Mouse (Mus musculus): ENCODE results near the gene Gm9507.

The Gm9507 gene

DNA sequence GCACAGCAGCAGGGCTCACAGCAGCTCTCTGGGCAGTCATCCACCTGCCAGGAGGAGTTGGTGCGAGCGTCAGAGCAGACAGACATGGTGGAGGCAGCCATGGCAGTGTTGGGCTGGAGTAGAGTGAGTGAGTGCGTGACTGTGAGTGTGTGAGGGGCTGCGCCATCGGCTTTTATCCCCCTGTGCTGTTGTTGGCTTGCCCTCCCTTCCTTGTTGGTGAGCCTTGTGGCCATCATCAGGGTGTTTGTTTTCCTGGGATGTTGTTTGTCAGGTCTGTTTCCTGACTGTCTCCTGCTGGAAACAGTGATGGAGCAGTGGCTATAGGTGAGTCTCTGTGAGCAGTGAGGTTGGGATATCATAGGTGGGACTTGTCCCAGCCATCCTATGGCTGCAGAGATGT is at the start of gene Gm9507:
TSS of gene Gm9507 (minus strand) at position 101 of the 400 bp plus-strand sequence.
- no peak for TF ChIP-seq GATA4 (IDR thresholded peaks at IDR 0.05; ENCODE audit: insufficient replicate concordance, low read length)

DNA sequence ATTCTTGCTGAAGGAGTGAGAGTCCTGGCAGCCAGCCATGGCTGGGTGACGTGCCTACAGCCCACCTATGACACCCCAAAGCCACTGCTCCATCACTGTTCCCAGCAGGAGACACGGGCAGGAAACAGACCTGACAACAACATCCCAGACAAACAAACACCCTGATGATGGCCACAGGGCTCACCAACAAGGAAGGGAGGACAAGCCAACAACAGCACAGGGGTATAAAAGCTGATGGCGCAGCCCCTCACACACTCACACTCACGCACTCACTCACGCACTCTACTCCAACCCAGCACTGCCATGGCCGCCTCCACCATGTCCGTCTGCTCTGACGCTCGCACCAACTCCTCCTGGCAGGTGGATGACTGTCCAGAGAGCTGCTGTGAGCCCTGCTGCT is 40.9 kb upstream of the Gm9507 start, which contains the start of gene Gm10318:
TSS of gene Gm10318 (plus strand) at position 301 of the 400 bp plus-strand sequence.
- TF ChIP-seq GATA4 (IDR thresholded peaks at IDR 0.05; ENCODE audit: insufficient replicate concordance, low read length), result no peak

DNA sequence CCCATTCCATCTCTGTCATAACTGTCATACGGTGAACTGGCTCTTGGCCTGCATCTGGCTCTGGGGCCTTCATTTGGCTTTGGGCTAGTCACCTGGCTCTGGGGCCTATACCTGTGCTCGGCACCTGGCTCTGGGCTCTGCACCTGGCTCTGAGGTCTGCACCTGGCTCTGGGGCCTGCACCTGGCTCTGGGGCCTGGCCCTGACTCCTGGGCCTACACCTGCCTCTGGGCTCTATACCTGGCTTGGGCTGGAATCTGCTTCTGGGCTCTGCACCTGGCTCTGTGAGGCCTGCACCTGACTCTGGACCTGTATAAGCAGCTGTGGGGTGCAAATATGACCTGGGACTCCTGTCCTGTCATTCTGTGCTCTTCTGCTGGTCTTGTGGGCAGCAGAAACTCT is 35.9 kb upstream of the Gm9507 start:
- no peak for TF ChIP-seq GATA4 (IDR thresholded peaks at IDR 0.05; ENCODE audit: insufficient replicate concordance, low read length)

DNA sequence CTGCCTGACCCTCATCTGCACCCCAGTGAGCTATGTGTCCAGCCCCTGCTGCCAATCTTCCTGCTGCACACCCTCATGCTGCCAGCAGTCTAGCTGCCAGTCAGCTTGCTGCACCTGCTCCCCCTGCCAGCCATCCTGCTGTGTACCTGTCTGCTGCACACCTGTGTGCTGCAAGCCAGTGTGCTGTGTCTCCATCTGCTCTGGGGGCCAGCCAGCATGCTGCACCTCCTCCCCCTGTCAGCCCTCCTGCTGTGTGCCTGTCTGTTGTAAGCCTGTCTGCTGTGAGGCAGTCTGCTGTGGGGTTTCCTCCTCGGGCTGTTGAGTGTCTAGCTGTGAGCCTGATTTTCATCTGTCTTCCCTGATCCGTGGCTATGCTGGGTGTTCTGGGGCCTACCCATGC is 35.3 kb upstream of the Gm9507 start:
- TF ChIP-seq GATA4 (IDR thresholded peaks at IDR 0.05; ENCODE audit: insufficient replicate concordance, low read length), result no peak

DNA sequence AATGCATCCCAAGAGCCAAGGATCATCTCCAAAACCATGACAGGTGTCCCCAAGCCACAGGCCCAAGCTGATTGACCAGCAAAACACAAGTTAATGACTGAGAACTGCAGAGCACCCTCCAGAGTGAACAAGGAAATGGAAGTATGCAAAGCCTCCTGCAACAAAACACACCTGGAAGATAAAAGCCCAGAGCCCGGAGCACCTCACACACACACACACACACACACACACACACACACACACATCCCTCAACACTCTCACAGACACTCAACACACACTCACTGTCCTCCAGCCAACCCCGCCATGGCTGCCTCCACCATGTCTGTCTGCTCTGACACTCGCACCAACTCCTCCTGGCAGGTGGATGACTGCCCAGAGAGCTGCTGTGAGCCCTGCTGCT is 34.9 kb upstream of the Gm9507 start, which contains the start of gene Gm36176:
TSS of gene Gm36176 (plus strand) at position 301 of the 400 bp plus-strand sequence.
- TF ChIP-seq GATA4 (IDR thresholded peaks at IDR 0.05; ENCODE audit: insufficient replicate concordance, low read length), result no peak

DNA sequence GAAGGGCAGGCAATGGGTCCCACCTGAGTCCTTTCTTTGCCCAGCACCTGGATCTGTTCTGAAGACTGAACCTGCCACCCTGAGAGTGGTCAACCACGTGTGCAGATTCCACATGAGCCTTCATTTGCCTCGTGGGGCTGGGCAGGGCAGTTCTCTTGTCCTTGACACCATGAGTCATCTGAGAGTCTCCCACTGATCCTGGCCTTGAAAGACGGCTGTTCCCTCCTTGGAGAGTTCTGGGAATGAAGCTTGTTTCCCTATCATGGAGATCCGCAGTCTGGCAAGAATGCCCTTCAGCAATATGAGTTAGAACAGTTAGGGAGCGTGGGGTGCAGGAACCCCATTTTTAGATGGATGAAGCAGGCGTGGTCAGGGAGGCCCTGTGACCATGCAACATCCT is 27.4 kb upstream of the Gm9507 start:
- no peak for TF ChIP-seq GATA4 (IDR thresholded peaks at IDR 0.05; ENCODE audit: insufficient replicate concordance, low read length)

DNA sequence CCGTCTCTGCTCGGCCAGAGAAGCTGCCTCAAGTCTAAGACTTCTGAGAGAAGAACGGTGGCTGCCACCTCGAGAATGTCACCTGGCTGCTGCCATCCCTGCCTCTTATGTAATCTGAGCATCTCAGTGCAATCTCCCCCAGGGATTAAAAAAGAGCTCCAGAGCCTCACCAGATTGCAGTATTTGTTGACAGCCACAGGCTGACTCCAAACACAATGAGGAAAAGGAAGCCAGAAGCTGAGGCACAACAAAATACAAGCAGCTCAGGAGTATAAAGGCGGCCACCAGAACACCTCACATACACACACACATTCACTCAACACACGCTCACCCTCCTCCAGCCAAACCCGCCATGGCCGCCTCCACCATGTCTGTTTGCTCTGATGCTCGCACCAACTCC is 24.0 kb upstream of the Gm9507 start, which contains the start of gene Krtap10-10:
TSS of gene Krtap10-10 (plus strand) at position 301 of the 400 bp plus-strand sequence.
- no peak for TF ChIP-seq GATA4 (IDR thresholded peaks at IDR 0.05; ENCODE audit: insufficient replicate concordance, low read length)

DNA sequence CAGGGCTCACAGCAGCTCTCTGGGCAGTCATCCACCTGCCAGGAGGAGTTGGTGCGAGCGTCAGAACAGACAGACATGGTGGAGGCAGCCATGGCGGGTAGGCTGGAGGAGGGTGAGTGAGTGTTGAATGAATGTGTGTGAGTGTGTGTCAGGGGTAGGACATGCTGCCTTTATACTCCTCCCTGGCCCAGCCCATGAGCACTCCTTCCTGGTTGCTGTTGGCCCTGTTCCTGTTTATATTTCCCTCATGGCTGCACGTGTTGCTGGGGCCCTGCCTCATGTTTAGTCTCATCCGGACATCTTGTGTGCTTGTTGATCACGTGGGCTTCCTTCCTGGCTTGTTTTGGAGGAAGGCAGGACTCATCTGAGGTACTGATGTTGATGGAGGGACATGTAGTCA is 15.3 kb upstream of the Gm9507 start, which contains the start of gene Krtap10-4:
TSS of gene Krtap10-4 (minus strand) at position 145 of the 400 bp plus-strand sequence.
- no peak for TF ChIP-seq GATA4 (IDR thresholded peaks at IDR 0.05; ENCODE audit: insufficient replicate concordance, low read length)

DNA sequence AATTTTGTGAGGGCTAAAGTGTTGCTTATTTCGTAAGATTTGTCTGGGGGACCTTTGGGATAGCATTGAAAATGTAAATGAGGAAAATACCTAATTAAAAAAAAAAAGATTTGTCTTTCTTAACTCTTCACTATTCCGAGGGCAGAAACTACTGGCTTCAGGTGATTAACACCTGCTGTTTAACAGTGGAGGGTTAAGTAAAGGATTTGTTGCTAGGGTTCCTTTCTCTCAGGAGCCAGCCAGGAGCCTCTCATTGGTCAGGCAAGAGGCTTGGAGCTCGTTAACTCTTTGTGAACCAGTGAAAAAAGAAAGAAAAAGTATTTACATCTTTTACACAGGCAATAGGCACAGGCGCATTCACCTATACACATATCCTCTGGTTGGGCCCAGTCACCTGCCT is 7.6 kb upstream of the Gm9507 start:
- no peak for TF ChIP-seq GATA4 (IDR thresholded peaks at IDR 0.05; ENCODE audit: insufficient replicate concordance, low read length)

DNA sequence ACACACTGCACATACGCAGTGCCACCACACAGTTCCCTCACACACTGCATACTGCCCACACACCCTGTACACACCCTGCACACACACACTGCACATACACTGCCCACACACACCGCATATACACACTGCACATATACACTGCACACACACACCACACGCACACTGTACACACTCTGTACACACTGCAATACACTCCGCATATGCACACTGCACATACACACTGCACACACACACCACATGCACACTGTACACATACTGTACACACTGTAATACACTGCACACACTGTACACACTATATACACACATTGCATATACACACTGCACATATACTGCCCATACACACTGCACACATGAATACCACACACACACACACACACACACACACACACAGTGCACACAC is 6.9 kb upstream of the Gm9507 start:
- no peak for TF ChIP-seq GATA4 (IDR thresholded peaks at IDR 0.05; ENCODE audit: insufficient replicate concordance, low read length)

DNA sequence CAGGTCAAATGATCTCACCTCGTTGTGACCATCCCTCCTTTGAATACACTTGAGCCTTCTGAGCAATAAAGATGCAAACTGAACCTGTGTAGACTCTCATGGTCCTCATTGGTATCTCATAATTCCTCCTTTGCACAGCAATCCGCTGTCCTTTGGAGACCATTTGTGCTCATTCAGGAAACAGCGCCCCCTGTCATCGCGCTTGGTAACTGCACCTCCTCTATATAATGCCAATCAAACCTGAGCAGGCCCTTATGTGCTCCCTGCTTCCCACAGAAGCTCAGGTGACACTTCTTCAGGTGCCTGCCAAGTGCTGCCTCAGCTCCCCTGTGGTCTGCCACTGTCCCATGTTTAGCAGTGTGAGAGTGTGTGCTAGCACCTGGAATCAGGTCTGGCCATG is 3.9 kb upstream of the Gm9507 start:
- no peak for TF ChIP-seq GATA4 (IDR thresholded peaks at IDR 0.05; ENCODE audit: insufficient replicate concordance, low read length)

DNA sequence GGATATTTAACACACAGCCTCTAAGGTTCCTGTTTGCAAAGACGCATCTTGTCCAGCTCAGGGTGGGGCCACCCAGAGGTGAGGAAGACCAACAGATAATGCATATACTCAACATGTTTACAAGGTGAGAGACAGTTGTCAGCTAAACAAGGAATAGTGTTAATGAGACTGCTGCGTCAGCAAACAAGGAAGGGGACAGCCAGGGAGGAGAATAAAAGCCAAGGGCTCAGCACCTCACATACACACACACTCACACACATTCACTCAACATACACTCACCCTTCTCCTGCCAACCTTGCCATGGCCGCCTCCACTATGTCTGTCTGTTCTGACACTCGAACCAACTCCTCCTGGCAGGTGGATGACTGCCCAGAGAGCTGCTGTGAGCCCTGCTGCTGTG is 2.7 kb upstream of the Gm9507 start, which contains the start of gene Gm2696:
TSS of gene Gm2696 (plus strand) at position 301 of the 400 bp plus-strand sequence.
- TF ChIP-seq GATA4 (IDR thresholded peaks at IDR 0.05; ENCODE audit: insufficient replicate concordance, low read length), result no peak

DNA sequence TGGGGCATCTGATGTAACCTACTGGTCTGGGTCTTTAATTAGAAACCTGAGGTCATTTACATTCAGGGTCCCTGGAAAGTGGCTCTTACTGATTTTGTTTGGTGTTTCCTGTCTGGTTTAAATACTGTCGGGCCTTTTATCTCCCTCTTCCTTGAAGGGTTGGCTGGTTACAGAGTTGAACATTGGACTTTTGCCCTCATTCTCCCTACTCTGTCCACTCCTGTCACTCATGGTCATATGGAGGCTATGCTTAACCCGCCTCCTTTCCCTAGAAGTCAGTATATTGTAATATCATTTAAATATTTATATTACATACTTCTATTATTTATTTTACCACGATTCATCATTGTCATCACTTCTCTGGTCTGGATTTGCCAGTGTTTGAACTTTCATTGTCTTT is 7.5 kb downstream of the Gm9507 start:
- TF ChIP-seq GATA4 (IDR thresholded peaks at IDR 0.05; ENCODE audit: insufficient replicate concordance, low read length), result no peak

DNA sequence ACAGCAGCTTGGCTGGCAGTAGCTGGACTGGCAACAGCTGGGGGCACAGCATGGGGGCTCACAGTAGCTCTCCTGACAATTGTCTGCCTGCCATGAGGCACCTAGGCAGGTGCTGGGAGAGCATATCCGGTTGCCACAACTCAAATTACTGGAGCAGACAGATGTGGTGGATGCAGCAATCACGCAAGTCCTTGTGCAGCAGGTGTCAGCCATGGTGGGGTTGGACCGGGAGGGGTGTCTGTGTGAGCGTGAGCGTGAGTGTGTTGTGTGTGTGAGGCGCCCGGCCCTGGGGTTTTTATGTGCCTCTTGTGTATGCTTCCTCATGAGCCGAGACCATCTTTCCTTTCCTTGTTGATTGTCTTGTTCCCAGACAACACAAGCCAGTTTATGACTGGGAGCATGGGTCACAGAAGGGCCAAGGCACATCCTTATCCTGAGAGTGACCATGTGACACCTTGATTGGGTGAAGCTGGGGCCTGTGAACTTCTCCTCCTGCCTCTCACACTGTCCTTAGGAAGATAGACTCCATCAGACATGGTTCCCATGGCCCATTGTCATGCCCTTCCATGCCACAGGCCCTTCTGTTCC is 12.6 kb downstream of the Gm9507 start, which contains the start of gene Gm19668:
TSS of gene Gm19668 (minus strand) at position 213 of the 588 bp plus-strand sequence.
- no peak for TF ChIP-seq GATA4 (IDR thresholded peaks at IDR 0.05; ENCODE audit: insufficient replicate concordance, low read length)

DNA sequence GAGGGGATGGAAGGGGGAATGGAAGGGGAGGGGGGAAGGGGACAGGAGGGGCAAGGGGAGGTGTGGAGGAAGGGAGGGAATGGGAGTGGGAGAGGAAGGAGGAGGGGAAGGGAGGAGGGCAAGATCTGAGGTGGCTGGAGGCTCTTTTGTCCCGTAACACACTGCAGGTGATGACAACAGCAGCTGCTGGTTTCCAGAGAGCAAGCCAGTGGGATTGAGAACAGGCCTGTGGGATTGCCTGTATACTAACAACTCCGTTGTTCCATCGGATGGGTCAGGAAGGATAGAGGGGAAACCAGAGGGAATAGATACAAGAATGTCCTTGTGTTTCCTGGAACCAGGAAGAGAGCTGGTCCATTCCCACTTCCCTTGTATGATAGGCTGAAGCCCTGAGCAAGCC is 14.0 kb downstream of the Gm9507 start:
- no peak for TF ChIP-seq GATA4 (IDR thresholded peaks at IDR 0.05; ENCODE audit: insufficient replicate concordance, low read length)

DNA sequence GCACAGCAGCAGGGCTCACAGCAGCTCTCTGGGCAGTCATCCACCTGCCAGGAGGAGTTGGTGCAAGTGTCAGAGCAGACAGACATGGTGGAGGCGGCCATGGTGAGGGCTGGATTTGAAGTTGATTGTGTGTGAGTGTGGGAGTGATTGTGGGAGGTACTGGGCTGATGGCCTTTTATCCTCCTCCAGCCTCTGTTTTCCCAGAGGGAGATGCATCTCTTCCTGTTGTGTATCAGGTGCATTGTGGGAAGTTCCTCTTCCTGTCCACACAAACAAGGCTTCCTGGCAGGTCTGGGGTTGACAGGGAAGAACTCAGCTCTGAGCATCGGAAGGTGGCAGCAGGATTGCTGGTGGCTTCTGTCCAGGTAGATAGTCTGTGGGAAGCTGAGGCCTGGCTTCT is 16.7 kb downstream of the Gm9507 start, which contains the start of gene Gm9639:
TSS of gene Gm9639 (minus strand) at position 101 of the 400 bp plus-strand sequence.
- TF ChIP-seq GATA4 (IDR thresholded peaks at IDR 0.05; ENCODE audit: insufficient replicate concordance, low read length), result no peak

DNA sequence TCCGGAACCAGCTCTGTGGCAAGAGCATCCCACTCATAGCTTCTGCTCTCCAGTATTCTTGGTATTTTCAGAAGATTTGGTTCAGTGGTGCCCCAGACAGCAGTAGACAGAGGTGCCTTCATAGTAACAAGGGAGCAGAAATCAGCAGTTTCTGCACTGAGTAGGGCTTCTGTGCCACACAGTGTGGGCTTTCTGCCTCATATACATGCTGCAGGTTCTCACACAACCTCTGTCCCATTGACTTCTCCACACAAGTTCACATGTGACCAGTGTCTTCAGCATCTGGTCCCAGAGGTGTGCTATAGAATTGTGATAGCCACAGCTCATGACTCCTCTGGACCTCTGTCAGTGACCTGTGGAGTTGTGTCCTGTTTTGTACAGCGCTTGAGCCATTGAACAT is 23.0 kb downstream of the Gm9507 start:
- TF ChIP-seq GATA4 (IDR thresholded peaks at IDR 0.05; ENCODE audit: insufficient replicate concordance, low read length), result no peak
